Mouse (Mus musculus) heart, postnatal 14 days (tissue): Measurements from ENCODE around the gene Itga11. TPM values are rescaled to one million over a fixed set of nuclear protein-coding genes. Genes with fewer than 3 reads are reported as not detected.
"Not testable (repeated sequence)": the region's sequence is repeated elsewhere in the genome, so short reads cannot be mapped to it uniquely, and the experiment has no call there.

Source experiments
- DNase-seq, 2 experiments: peaks; one replicate each; pipeline ENCODE4 v3.0.0; 2021 to 2022
- intact Hi-C: fragments of 180-260 bp; cut with DNase I; formaldehyde crosslinking; loops from one replicate; pipeline ENCODE4 v1.15.1; 2025
- total RNA-seq, 2 experiments: library from RNA; stranded (reverse); gene quantifications; 2 replicates each; pipeline ENCODE4 v1.2.3; 2021

Itga11 gene
- total RNA-seq, 2 experiments from 2014 or later, result 1.6 to 2.1 TPM

- no peak for DNase-seq
These were observed 72.8 kb downstream of the Itga11 start for GRCm38 (mm10) chr9:62750381-62750780.

DNA sequence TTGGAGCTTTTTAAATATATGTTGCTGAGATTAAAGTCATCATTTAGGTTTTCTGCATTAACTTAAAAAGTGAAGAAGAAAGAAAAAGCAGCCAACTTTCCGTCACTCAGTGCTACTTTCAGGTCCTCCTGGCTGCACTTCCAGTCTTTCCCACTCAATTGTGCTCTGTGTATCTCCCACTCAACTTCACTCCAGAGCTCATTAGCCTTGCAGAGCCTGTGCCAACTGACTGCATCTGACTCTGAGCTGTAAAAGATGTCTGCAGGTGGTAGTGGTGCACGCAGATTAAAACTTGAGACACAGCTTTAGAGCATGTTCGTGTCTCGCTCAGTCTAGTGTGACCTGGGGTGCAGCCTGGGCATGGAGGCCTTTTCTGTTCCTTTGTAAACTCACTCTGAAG is 80.7 kb downstream of the Itga11 start:
- intact Hi-C loops, result no loop called here
- DNase-seq, result no peak

More at GRCm38 (mm10) chr9:62750381-62750780, 72.8 kb downstream of the Itga11 start:
- intact Hi-C loops, result no loop called here

- DNase-seq, result no peak
- intact Hi-C loops, result no loop called here
These were observed 82.0 kb downstream of the Itga11 start for GRCm38 (mm10) chr9:62759601-62760000.

GRCm38 (mm10) chr9:62763478-62763877 is 85.9 kb downstream of the Itga11 start:
- intact Hi-C loops, result no loop called here
- DNase-seq, result no peak

DNA sequence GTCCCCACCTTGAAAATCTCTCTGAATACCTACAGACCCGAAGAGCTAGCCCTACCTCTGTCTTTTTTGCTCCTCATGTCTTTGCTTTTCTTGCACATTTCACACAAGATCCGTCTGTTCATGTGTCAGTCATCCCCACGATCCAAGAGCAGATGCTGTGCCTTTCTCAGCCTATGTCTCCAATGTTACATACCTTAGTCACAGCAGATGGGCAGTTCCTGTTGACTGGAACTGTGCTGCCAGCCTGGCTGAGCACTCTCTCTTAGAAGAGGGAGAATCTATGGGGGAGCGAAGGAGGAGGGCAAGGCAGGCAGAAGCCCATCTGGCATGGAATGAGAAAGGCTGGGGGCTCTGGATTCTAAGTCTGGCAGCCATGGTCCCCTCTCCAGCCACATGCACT is 87.7 kb downstream of the Itga11 start:
- intact Hi-C loops, result no loop called here
- DNase-seq, result no peak

- no peak for DNase-seq
- intact Hi-C loops, result no loop called here
These were observed 89.8 kb downstream of the Itga11 start for GRCm38 (mm10) chr9:62767464-62767863.

DNA sequence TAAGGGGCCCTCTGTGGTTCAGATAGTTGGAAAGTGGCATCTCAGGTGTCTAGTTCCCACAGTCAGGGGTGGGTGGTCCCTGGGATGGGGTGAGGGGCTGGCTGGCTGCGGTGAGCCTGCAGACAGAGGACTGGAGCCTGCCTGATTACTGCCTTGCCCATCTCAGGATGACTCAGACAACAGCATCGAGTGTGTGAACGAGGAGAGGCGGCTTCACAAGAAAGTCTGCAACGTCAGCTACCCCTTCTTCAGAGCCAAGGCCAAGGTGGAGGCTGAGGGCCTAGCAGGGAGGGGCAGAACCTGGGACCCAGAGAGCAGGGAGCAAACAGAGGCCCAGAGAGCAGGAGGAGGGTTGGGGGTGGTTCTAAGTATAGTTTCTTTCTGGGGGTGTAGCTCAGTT is 90.7 kb downstream of the Itga11 start:
- DNase-seq, result no peak
- intact Hi-C loops, result no loop called here

DNA sequence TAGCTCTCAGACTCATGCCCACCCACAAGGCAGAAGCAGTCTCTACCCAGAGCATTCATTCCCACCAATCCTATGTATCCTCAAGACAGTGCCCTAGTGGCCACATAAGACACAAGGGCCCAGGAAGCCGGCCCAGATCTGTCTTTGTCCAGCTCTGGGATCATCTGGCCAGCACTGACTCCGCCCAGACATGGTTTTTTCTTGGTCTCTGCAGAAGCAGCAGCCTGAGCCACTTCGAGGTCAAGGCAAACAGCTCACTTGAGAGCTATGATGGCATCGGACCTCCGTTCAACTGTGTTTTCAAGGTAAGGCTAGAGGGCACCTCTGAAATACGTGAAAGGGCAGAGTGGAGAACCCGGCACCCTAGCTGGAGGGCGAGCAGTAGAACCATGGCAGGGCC is 95.1 kb downstream of the Itga11 start:
- DNase-seq, result no peak
- intact Hi-C loops, result loop anchor here (10.0 kb wide), 1 partner anchor 308 kb away; no protein-coding TSS in a partner anchor

GRCm38 (mm10) chr9:62775464-62775863 is 97.8 kb downstream of the Itga11 start:
- DNase-seq, result no peak
- intact Hi-C loops, result loop anchor here (5.0 to 10.0 kb wide), 2 partner anchors 311 to 488 kb away; no protein-coding TSS in a partner anchor

DNA sequence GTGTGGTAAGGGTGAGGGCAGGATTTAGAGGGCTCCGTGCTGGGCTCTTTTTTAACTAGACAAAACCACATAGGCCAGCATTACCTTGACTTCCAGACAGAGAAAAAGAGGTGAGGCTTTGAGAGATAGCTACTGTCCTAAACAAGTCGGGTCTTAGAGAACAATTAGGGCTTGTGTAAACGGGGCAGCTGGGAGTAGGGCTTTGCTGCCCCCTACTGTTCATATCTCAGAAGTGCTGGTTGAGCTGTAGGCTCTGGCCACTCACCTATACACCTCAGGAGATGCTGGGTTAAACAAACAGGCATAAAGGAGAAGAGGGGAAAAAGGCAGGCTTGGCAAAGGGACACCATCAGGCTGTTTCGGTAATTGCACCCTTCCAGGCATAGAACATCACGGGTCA is 99.8 kb downstream of the Itga11 start:
- DNase-seq, result peak; percentile 64 to 73
- intact Hi-C loops, result loop anchor here (1.0 to 10.0 kb wide), 4 partner anchors 33 to 490 kb away; no protein-coding TSS in a partner anchor

DNA sequence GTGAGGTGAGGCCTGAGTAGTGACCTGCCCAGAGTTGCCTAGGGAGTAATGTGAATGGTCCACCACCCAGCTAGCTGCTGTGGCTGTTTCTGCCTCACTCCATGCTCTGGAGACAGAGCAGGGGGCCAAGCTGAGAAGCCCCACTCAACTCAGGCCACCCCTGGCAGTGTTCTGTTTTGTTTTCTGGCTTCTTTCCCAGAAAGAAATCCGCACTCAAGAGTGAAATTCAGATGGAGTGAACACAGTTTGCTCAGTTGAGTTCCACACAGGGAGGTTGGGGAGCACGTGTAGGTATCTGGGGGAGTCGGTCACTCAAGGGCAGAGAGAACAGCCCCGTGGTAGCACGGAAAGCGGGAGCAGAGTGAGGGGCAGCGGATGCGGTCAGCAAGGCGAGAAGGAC is 101.1 kb downstream of the Itga11 start:
- no peak for DNase-seq
- intact Hi-C loops, result loop anchor here (5.0 to 10.0 kb wide), 2 partner anchors 314 to 491 kb away; no protein-coding TSS in a partner anchor

- peak in 1 of 2 experiments; percentile 26 for DNase-seq
- intact Hi-C loops, result loop anchor here (5.0 kb wide), 1 partner anchor 45 kb away; no protein-coding TSS in a partner anchor
These were observed 104.3 kb downstream of the Itga11 start for GRCm38 (mm10) chr9:62781965-62782364.

- DNase-seq, result no peak
- intact Hi-C loops, result loop anchor here (5.0 kb wide), 1 partner anchor 44 kb away; no protein-coding TSS in a partner anchor
These were observed 105.6 kb downstream of the Itga11 start for GRCm38 (mm10) chr9:62782976-62783781.

GRCm38 (mm10) chr9:62784233-62784632 is 106.6 kb downstream of the Itga11 start:
- intact Hi-C loops, result loop anchor here (5.0 kb wide), 1 partner anchor 43 kb away; no protein-coding TSS in a partner anchor
- no peak for DNase-seq

- no peak for DNase-seq
- intact Hi-C loops, result no loop called here
These were observed 109.1 kb downstream of the Itga11 start for GRCm38 (mm10) chr9:62786721-62787120.

- intact Hi-C loops, result no loop called here
- no peak for DNase-seq
These were observed 112.2 kb downstream of the Itga11 start for GRCm38 (mm10) chr9:62789856-62790255.

DNA sequence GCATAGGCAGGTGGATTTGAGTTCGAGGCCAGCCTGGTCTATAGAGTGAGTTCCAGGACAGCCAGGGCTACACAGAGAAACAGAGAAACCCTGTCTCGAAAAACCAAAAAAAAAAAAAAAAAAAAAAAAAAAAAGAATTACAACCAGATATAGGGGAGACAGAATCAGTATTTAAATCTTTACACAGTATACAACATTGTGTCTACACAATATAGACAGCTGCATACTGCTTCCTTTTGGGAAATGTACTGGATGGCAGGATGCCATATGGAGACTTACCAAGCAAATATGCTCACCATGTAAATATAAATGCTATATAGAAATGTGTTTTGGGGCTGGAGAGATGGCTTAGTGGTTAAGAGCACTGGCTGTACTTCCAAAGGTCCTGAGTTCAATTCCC is 121.6 kb downstream of the Itga11 start:
- intact Hi-C loops, DNase-seq: not testable (repeated sequence)

- DNase-seq, result no peak
- intact Hi-C loops, result no loop called here
These were observed 132.5 kb downstream of the Itga11 start for GRCm38 (mm10) chr9:62810095-62810494.

DNA sequence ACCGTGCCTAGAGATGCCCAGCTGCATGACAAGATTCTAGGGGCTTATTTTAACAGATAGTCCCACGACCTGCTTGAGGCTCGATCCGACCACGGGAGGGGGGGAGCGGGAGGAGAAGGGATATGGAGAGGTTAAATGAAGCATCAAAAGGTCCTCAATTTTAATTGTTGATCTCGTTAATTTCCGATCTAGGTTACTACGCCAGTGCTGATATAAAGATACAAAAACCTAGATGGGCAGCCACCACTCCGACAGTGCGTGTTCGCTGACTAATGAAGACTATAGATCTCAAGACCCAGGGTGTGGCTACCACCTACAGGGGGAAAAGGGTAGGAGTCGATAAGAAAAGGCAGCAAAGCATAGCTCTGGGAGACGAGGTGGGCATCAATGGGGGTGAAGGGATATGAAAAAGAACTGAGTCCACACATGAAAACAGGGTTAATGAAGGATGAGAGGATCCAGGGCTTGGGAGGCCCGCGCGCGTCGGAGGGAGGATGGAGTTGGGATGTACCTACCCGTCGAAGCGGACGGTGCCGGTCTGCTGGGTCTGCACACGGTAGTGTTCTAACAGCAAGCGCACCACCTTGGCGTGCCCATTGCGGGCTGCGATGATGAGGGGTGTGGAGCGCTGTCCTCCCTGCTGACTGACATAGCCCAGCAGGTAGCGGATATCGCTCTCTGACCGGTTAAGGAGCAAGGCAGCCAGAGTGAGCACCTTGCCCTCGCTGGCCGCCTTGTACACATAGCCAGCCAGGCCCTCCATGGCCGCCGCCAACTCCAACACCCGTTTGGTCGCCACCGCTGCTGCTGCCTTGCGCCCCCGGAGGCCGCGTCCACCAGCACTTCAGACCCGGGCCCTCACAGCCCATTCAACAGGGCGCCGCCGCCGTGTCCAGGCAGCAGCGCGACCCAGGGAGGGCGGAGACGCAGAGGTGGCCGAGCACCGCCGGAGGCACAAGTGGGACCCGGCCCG is 133.2 kb downstream of the Itga11 start:
- intact Hi-C loops, result no loop called here
- no peak for DNase-seq

DNA sequence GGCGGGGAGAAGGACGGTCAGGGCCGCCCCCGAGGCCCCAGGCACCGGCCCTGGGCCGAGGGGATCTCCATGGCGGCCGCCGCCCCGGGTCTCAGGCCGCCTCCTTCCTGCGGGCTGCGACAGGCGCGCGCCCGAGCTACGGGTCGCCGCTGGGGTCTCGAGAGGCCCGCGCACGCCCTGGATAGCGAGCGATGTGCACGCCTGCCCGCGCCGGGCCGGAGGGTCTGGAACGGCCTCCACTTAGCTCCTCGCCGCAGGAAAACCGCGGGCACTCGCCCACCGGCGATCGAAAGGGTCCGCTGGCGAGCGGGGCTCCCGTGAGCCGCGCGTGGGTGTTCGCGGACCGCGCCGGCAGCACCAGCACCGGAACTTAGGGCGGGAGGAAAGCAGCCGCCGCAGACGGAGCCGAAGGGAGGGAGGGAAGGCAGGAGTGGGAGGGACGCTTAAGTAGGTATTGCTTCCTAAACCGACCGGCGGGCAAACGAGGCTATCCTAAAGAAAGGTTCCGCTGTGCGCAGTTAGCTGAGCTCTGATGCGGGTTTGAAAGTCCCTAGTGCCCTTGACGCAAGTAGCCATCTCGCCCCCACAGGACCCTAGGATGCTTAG is 134.0 kb downstream of the Itga11 start, which contains the start of gene Fem1b:
TSS of gene Fem1b (minus strand) at position 419 of the 606 bp plus-strand sequence.
- intact Hi-C loops, result no loop called here
- peak; percentile 90 for DNase-seq
